Mouse (Mus musculus) forebrain, embryonic 14.5 days (tissue): ENCODE data around the gene Pou2f2. TPM values are rescaled to one million over a fixed set of nuclear protein-coding genes. Genes with fewer than 3 reads are reported as not detected.
A peak's percentile ranks its signal among the peaks of the same experiment; 100 is the strongest.

Source experiments
- ATAC-seq: fragments of 200-750 bp; cut with Nextera tagmentation; 2 replicates; pipeline ENCODE4 v1.8.0; 2017; ENCODE audit warnings: mild to moderate bottlenecking, moderate library complexity
- DNase-seq: peaks from one replicate; pipeline ENCODE4 v3.0.0-alpha.2; 2015; ENCODE audit warnings: low spot score
- H3K27ac ChIP-seq: fragments of 300-500 bp; sonication (generic); 2 replicates; pipeline ENCODE4 v1.5.1; 2014; ENCODE audit warnings: low read depth, mild to moderate bottlenecking, control low read depth, low read length, moderate library complexity
- H3K27me3 ChIP-seq: fragments of 300-500 bp; sonication (generic); replicated peaks from 2 replicates; pipeline ENCODE4 v1.6.1; 2014; ENCODE audit warnings: low read length, control low read depth, mixed read lengths; ENCODE audit not compliant: control insufficient read depth, insufficient read depth
- H3K36me3 ChIP-seq: fragments of 300-500 bp; sonication (generic); 2 replicates; pipeline ENCODE4 v1.6.1; 2014; ENCODE audit warnings: low read length, control low read depth; ENCODE audit not compliant: control insufficient read depth, insufficient read depth
- H3K4me1 ChIP-seq: fragments of 300-500 bp; sonication (generic); 2 replicates; pipeline ENCODE4 v1.6.1; 2014; ENCODE audit warnings: antibody characterized with exemption, low read length, control low read depth; ENCODE audit not compliant: control insufficient read depth, insufficient read depth
- H3K4me2 ChIP-seq: fragments of 300-500 bp; sonication (generic); 2 replicates; pipeline ENCODE4 v1.6.1; 2014; ENCODE audit warnings: mild to moderate bottlenecking, control low read depth, low read length
- H3K4me3 ChIP-seq: fragments of 300-500 bp; sonication (generic); 2 replicates; pipeline ENCODE4 v1.5.1; 2014; ENCODE audit warnings: low read depth, low read length, control low read depth
- H3K9ac ChIP-seq: fragments of 300-500 bp; sonication (generic); 2 replicates; pipeline ENCODE4 v1.6.1; 2014; ENCODE audit warnings: mild to moderate bottlenecking, low read length, control low read depth, moderate library complexity
- H3K9me3 ChIP-seq: fragments of 300-500 bp; sonication (generic); replicated peaks from 2 replicates; pipeline ENCODE4 v1.6.1; 2016; ENCODE audit warnings: low read length, control low read depth, mixed read lengths; ENCODE audit not compliant: control insufficient read depth
- WGBS: fragments of 180-500 bp; shearing (Covaris S2); extraction: QIAGEN DNeasy Blood & Tissue Kit; methylation state at CpG from one replicate; pipeline ENCODE4 v1.1.7; 2014; 5-methylcytosine and 5-hydroxymethylcytosine counted together
- polyA plus RNA-seq: library from polyadenylated mRNA; unstranded; fragments of >200 nt; fragmentation: Nextera tagmentation; extraction: Ambion mirVana; gene quantifications from 2 replicates; pipeline ENCODE4 v1.2.1, GENCODE M21; 2014

The Pou2f2 gene
- polyA plus RNA-seq, 1 experiment from 2014 or later: 15.5 TPM

- no peaks in the 10 kb centered on the region for H3K9me3 ChIP-seq
- peaks cover 4% of the 10 kb centered on the region for H3K4me1 ChIP-seq
- H3K9ac ChIP-seq: no peak overlapping the region
- H3K27ac ChIP-seq: no peak overlapping the region
- WGBS: 76% methylated on average over 3 of the region's 3 CpGs
- H3K4me2 ChIP-seq: no peak overlapping the region
- ATAC-seq: no peak
- no peaks in the 10 kb centered on the region for H3K27me3 ChIP-seq
- H3K4me3 ChIP-seq: no peak overlapping the region
- no peak for DNase-seq
- H3K36me3 ChIP-seq: peaks cover 25% of the 10 kb centered on the region
Measured at GRCm38 (mm10) chr7:25098169-25098568, 81.4 kb downstream of the Pou2f2 start.

- Histone ChIP-seq H3K9me3 (no peaks in the 10 kb centered on the region), H3K4me1 (peaks cover 4% of the 10 kb centered on the region), H3K27ac (no peak overlapping the region), H3K9ac (no peak overlapping the region), H3K4me2 (no peak overlapping the region), H3K36me3 (peaks cover 19% of the 10 kb centered on the region), H3K27me3 (no peaks in the 10 kb centered on the region), H3K4me3 (no peak overlapping the region)
- WGBS: 41% methylated on average over 10 of the region's 10 CpGs
- ATAC-seq: no peak
- DNase-seq: no peak
Measured at GRCm38 (mm10) chr7:25089875-25090274, 89.7 kb downstream of the Pou2f2 start.

- Histone ChIP-seq H3K9me3 (no peaks in the 10 kb centered on the region), H3K9ac (no peak overlapping the region), H3K4me1 (peaks cover 4% of the 10 kb centered on the region), H3K4me2 (no peak overlapping the region), H3K4me3 (no peak overlapping the region), H3K36me3 (peaks cover 28% of the 10 kb centered on the region), H3K27me3 (no peaks in the 10 kb centered on the region), H3K27ac (no peak overlapping the region)
- no peak for ATAC-seq
- no peak for DNase-seq
- 30% methylated on average over 11 of the region's 11 CpGs for WGBS
Measured at GRCm38 (mm10) chr7:25088968-25089367, 90.6 kb downstream of the Pou2f2 start.

- ATAC-seq (no peak), DNase-seq (no peak)
- H3K27ac ChIP-seq: no peak overlapping the region
- no peak overlapping the region for H3K4me2 ChIP-seq
- 14% methylated on average over 10 of the region's 10 CpGs for WGBS
- H3K9ac ChIP-seq: no peak overlapping the region
- H3K9me3 ChIP-seq: no peaks in the 10 kb centered on the region
- H3K4me3 ChIP-seq: no peak overlapping the region
- H3K27me3 ChIP-seq: no peaks in the 10 kb centered on the region
- H3K4me1 ChIP-seq: peaks cover 4% of the 10 kb centered on the region
- peaks cover 32% of the 10 kb centered on the region for H3K36me3 ChIP-seq
Measured at GRCm38 (mm10) chr7:25088531-25088930, 91.0 kb downstream of the Pou2f2 start.

GRCm38 (mm10) chr7:25087972-25088371 lies 91.6 kb downstream of the Pou2f2 start:
- Histone ChIP-seq H3K4me3 (no peak overlapping the region), H3K4me2 (no peak overlapping the region), H3K36me3 (peaks cover 38% of the 10 kb centered on the region), H3K9me3 (no peaks in the 10 kb centered on the region), H3K27me3 (no peaks in the 10 kb centered on the region), H3K27ac (no peak overlapping the region), H3K4me1 (no peaks in the 10 kb centered on the region), H3K9ac (no peak overlapping the region)
- DNase-seq: no peak
- ATAC-seq: no peak
- 74% methylated on average over 5 of the region's 5 CpGs for WGBS

GRCm38 (mm10) chr7:25087256-25087912 lies 92.1 kb downstream of the Pou2f2 start:
- WGBS: 70% methylated on average over 10 of the region's 10 CpGs
- no peak overlapping the region for H3K9ac ChIP-seq
- H3K4me3 ChIP-seq: no peak overlapping the region
- peak; percentile 30; the same call in 1 of the 2 replicates for ATAC-seq
- H3K4me2 ChIP-seq: no peak overlapping the region
- no peaks in the 10 kb centered on the region for H3K9me3 ChIP-seq
- no peaks in the 10 kb centered on the region for H3K27me3 ChIP-seq
- H3K4me1 ChIP-seq: no peaks in the 10 kb centered on the region
- H3K36me3 ChIP-seq: peaks cover 44% of the 10 kb centered on the region
- H3K27ac ChIP-seq: no peak overlapping the region
- no peak for DNase-seq

GRCm38 (mm10) chr7:25086656-25087055 lies 92.9 kb downstream of the Pou2f2 start:
- H3K4me2 ChIP-seq: no peak overlapping the region
- H3K9ac ChIP-seq: no peak overlapping the region
- H3K27ac ChIP-seq: no peak overlapping the region
- 53% methylated on average over 3 of the region's 3 CpGs for whole genome bisulfite sequencing
- H3K4me3 ChIP-seq: no peak overlapping the region
- H3K27me3 ChIP-seq: no peaks in the 10 kb centered on the region
- no peaks in the 10 kb centered on the region for H3K9me3 ChIP-seq
- DNase-seq (peak; percentile 29), ATAC-seq (no peak)
- H3K4me1 ChIP-seq: no peaks in the 10 kb centered on the region
- peaks cover 48% of the 10 kb centered on the region for H3K36me3 ChIP-seq

- H3K9me3 ChIP-seq: no peaks in the 10 kb centered on the region
- peaks cover 69% of the 10 kb centered on the region for H3K36me3 ChIP-seq
- H3K27ac ChIP-seq: no peak overlapping the region
- no peak overlapping the region for H3K9ac ChIP-seq
- no peak overlapping the region for H3K4me3 ChIP-seq
- H3K4me1 ChIP-seq: no peaks in the 10 kb centered on the region
- no peaks in the 10 kb centered on the region for H3K27me3 ChIP-seq
- 88% methylated on average over 5 of the region's 5 CpGs for whole genome bisulfite sequencing
- DNase-seq (no peak), ATAC-seq (no peak)
- no peak overlapping the region for H3K4me2 ChIP-seq
Measured at GRCm38 (mm10) chr7:25084621-25085020, 94.9 kb downstream of the Pou2f2 start.

- ATAC-seq (no peak), DNase-seq (peak; percentile 63)
- Histone ChIP-seq H3K9me3 (no peaks in the 10 kb centered on the region), H3K27me3 (no peaks in the 10 kb centered on the region), H3K36me3 (peaks cover 73% of the 10 kb centered on the region), H3K27ac (no peak overlapping the region), H3K4me3 (no peak overlapping the region), H3K4me2 (no peak overlapping the region), H3K4me1 (peaks cover 11% of the 10 kb centered on the region), H3K9ac (peak overlapping the region; percentile 25; the same call in 1 of the 2 replicates)
- WGBS: 85% methylated on average over 4 of the region's 4 CpGs
Measured at GRCm38 (mm10) chr7:25082510-25082909, 97.0 kb downstream of the Pou2f2 start.
